Mouse (Mus musculus) intestine, postnatal 0 days (tissue): ENCODE measurements at regions not wholly inside any gene's neighbourhood (a gene's known extent, or its start where the extent isn't known, plus 50 kb on each side); places are given as distances from the start of the nearest gene placed in this dataset.

Source experiments
- ATAC-seq: fragments of 200-750 bp; cut with Nextera tagmentation; 2 replicates; pipeline ENCODE4 v1.8.0; 2017; ENCODE audit warnings: mild to moderate bottlenecking, moderate TSS enrichment, moderate library complexity
- H3K27ac ChIP-seq: fragments of 300-500 bp; sonication (generic); 2 replicates; pipeline ENCODE4 v1.5.1; 2014; ENCODE audit warnings: mild to moderate bottlenecking, low read depth, low read length, moderate library complexity
- H3K27me3 ChIP-seq: fragments of 300-500 bp; sonication (generic); replicated peaks from 2 replicates; pipeline ENCODE4 v1.6.1; 2014; ENCODE audit warnings: low read length, mixed read lengths; ENCODE audit not compliant: control insufficient read depth, insufficient read depth
- H3K36me3 ChIP-seq: fragments of 300-500 bp; sonication (generic); 2 replicates; pipeline ENCODE4 v1.6.1; 2014; ENCODE audit warnings: mild to moderate bottlenecking, moderate library complexity; ENCODE audit not compliant: control insufficient read depth, insufficient read depth
- H3K4me1 ChIP-seq: fragments of 300-500 bp; sonication (generic); replicated peaks from 2 replicates; pipeline ENCODE4 v1.6.1; 2014; ENCODE audit warnings: antibody characterized with exemption, low read length, mixed read lengths; ENCODE audit not compliant: control insufficient read depth, insufficient read depth
- H3K4me2 ChIP-seq: fragments of 300-500 bp; sonication (generic); replicated peaks from 2 replicates; pipeline ENCODE4 v1.6.1; 2014; ENCODE audit warnings: low read depth, mild to moderate bottlenecking, moderate library complexity
- H3K4me3 ChIP-seq: fragments of 300-500 bp; sonication (generic); 2 replicates; pipeline ENCODE4 v1.5.1; 2014; ENCODE audit warnings: low read depth, low read length
- H3K9ac ChIP-seq: fragments of 300-500 bp; sonication (generic); 2 replicates; pipeline ENCODE4 v1.6.1; 2014; ENCODE audit warnings: mild to moderate bottlenecking, low read depth, low read length
- H3K9me3 ChIP-seq: fragments of 300-500 bp; sonication (generic); 2 replicates; pipeline ENCODE4 v1.6.1; 2016; ENCODE audit warnings: mixed run types; ENCODE audit not compliant: control insufficient read depth
- CTCF ChIP-seq: sonication (generic); IDR thresholded peaks from 2 replicates; pipeline ENCODE4 v1.5.1; 2016; ENCODE audit warnings: low read depth, mild to moderate bottlenecking, control low read depth, antibody characterized with exemption, moderate library complexity
- WGBS: fragments of 180-500 bp; shearing (Covaris S2); extraction: QIAGEN DNeasy Blood & Tissue Kit; methylation state at CpG from one replicate; pipeline ENCODE4 v1.1.7; 2014; 5-methylcytosine and 5-hydroxymethylcytosine counted together

GRCm38 (mm10) chr16:86389063-86389723 is 487.6 kb upstream of the Adamts5 start:
- H3K36me3 ChIP-seq, result no peaks in the 10 kb centered on the region
- H3K27ac ChIP-seq, result no peak overlapping the region; the same call in 1 of the 2 replicates
- no peaks in the 10 kb centered on the region for H3K27me3 ChIP-seq
- H3K9me3 ChIP-seq, result no peaks in the 10 kb centered on the region
- H3K4me1 ChIP-seq, result no peaks in the 10 kb centered on the region
- 46% methylated on average over 3 of the region's 3 CpGs for WGBS
- H3K4me2 ChIP-seq, result no peak overlapping the region
- no peak for TF ChIP-seq CTCF
- no peak overlapping the region for H3K9ac ChIP-seq
- H3K4me3 ChIP-seq, result no peak overlapping the region
- peak; percentile 86 for ATAC-seq

DNA sequence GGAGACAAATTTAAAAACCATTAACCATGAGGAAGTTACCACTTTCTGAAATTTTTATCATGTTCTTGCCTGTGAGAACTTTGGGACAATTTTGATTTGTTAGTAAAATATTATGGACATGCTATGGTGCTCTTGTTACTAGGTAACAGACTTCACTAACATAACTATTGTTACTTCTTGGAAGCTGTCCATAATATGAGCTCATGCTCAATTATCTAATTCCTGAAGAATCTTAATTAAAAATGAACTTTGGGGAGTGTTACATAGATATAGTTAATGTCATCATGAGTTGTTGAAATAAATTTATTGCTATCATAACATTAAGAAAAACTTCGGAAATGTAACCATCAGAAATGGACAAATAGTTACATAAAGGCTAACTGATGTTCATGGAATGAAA is 486.5 kb upstream of the Adamts5 start:
- Histone ChIP-seq H3K4me2 (no peak overlapping the region), H3K27ac (no peak overlapping the region), H3K4me1 (no peaks in the 10 kb centered on the region), H3K27me3 (no peaks in the 10 kb centered on the region), H3K4me3 (no peak overlapping the region), H3K36me3 (no peaks in the 10 kb centered on the region), H3K9me3 (no peaks in the 10 kb centered on the region), H3K9ac (no peak overlapping the region)
- 63% methylated on average over 1 of the region's 1 CpGs for WGBS
- TF ChIP-seq CTCF, result no peak
- no peak for ATAC-seq

GRCm38 (mm10) chr16:86377991-86378390 is 476.4 kb upstream of the Adamts5 start:
- no peak for TF ChIP-seq CTCF
- no peaks in the 10 kb centered on the region for H3K4me1 ChIP-seq
- 46% methylated on average over 3 of the region's 3 CpGs for WGBS
- no peak overlapping the region for H3K4me3 ChIP-seq
- H3K9me3 ChIP-seq, result no peaks in the 10 kb centered on the region
- no peaks in the 10 kb centered on the region for H3K36me3 ChIP-seq
- H3K27me3 ChIP-seq, result no peaks in the 10 kb centered on the region
- no peak overlapping the region for H3K9ac ChIP-seq
- ATAC-seq, result no peak
- H3K4me2 ChIP-seq, result no peak overlapping the region
- no peak overlapping the region for H3K27ac ChIP-seq

DNA sequence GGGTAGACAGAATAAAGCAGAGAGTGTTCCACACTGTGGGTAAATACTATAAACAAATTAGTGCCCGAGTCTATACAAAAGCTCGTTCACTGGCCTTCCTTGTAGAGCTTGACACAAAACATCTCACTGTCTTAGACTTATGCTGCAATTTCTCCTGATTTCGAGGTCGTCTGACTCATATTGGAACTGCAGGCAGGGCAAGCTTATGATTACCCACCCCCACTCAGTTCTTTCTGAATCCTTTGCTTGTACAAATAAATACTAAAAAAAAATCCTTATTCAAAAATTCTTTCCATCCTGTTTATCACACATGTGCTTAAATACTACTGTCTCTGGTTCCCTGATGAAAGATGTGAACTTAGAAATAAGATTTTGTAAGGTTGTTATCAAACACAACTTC is 470.0 kb upstream of the Adamts5 start:
- ATAC-seq, result no peak
- Histone ChIP-seq H3K9ac (no peak overlapping the region), H3K27ac (no peak overlapping the region), H3K4me1 (no peaks in the 10 kb centered on the region), H3K4me2 (no peak overlapping the region), H3K36me3 (no peaks in the 10 kb centered on the region), H3K27me3 (no peaks in the 10 kb centered on the region), H3K4me3 (no peak overlapping the region), H3K9me3 (no peaks in the 10 kb centered on the region)
- 59% methylated on average over 4 of the region's 4 CpGs for WGBS
- no peak for TF ChIP-seq CTCF

GRCm38 (mm10) chr16:86368449-86368848 is 466.8 kb upstream of the Adamts5 start:
- Histone ChIP-seq H3K9ac (no peak overlapping the region), H3K4me2 (no peak overlapping the region), H3K4me1 (no peaks in the 10 kb centered on the region), H3K27me3 (no peaks in the 10 kb centered on the region), H3K4me3 (no peak overlapping the region), H3K36me3 (no peaks in the 10 kb centered on the region), H3K9me3 (no peaks in the 10 kb centered on the region), H3K27ac (no peak overlapping the region)
- no peak for TF ChIP-seq CTCF
- ATAC-seq, result no peak
- WGBS, result 57% methylated on average over 5 of the region's 5 CpGs

DNA sequence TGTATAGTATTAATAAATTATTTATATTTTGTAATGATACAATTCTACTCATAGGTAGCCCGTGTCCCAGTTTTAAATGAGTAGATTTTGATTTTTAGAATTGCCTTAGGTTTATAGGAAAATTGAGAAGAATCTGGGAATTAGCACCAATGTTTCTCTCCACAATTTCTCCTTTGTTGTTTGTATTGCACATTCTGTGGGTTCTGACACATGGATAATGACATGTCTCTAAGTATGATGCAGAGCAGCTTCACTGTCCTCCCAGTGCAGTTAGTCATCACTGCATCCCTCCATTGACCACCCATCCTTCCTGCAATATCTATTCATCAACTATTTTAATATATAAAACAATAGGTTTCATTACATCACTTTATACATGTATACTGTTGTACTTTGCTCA is 464.6 kb upstream of the Adamts5 start:
- Histone ChIP-seq H3K36me3 (no peaks in the 10 kb centered on the region), H3K4me2 (no peak overlapping the region), H3K27me3 (no peaks in the 10 kb centered on the region), H3K9me3 (no peaks in the 10 kb centered on the region), H3K9ac (no peak overlapping the region), H3K4me1 (no peaks in the 10 kb centered on the region), H3K4me3 (no peak overlapping the region), H3K27ac (no peak overlapping the region)
- WGBS, result 76% methylated on average over 1 of the region's 1 CpGs
- no peak for ATAC-seq
- no peak for TF ChIP-seq CTCF

DNA sequence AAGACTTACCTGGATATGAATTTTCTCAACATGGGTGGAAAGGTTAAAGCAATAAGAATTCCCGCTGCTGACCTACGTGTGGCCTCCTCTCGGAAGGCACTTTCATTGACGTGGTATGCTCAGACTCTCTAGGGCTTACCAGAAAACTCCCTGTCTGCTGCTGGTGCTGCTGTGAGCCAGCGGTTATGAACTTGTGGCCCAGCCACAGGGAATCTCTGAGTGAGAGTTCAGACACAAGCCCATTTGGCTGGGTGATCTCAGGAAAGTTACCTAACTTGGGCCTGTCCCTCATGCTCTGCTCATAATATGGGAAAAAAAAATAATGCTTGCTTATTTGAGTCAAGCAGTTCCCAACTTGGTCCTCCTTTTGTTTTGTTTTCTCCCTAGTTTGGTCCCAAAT is 459.5 kb upstream of the Adamts5 start:
- Histone ChIP-seq H3K9me3 (no peaks in the 10 kb centered on the region), H3K9ac (no peak overlapping the region), H3K4me1 (no peaks in the 10 kb centered on the region), H3K36me3 (no peaks in the 10 kb centered on the region), H3K4me2 (no peak overlapping the region), H3K4me3 (no peak overlapping the region), H3K27me3 (no peaks in the 10 kb centered on the region), H3K27ac (no peak overlapping the region)
- no peak for ATAC-seq
- TF ChIP-seq CTCF, result no peak
- WGBS, result 88% methylated on average over 5 of the region's 5 CpGs
